Mouse (Mus musculus): ENCODE results near the gene Rab8b. TPM values are rescaled to one million over a fixed set of nuclear protein-coding genes. Genes with fewer than 3 reads are reported as not detected.
"Not testable (repeated sequence)": the region's sequence is repeated elsewhere in the genome, so short reads cannot be mapped to it uniquely, and the experiment has no call there.

Gene Rab8b
- polyA plus RNA-seq, 2 experiments from 2014 or later = 157 to 180 TPM

DNA sequence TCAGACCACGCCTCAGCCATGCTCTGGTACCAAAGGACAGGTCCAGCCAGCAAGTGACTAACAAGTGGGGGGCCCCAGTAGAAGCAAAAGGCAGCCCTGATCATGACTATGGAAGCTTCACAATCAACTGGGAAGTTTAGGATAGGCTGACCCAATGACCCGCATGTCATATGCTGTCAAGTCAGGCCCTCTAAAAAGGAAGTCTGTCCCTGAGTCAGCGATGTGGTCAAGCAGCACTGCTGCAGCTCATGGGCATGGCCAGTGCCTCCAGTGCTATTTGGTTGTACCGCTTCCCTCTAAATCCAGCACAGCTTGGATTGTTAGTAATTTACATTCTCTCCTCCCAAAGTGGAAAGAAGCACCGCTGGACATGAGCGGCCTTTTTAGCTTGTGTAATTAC is 32.7 kb downstream of the Rab8b start:
- no peak for ATAC-seq

DNA sequence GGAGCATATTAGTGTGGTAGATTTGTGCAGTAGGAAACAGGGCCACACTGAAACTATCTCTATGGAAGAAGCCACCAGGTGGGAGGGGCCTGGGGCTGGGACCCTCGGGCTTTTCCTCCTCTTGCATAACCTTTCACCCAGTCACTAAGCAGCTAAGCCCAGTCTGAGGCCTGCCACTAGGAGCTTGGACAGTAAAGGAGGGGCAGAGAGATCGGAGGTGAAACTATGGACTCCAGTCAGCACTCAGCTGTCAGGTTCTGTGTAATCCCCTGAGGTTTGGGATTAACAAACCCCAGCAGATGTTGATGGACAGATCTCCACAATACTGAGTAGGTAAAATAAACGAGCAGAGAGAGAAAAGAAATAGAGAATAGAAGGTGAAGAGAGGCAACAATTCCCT is 33.1 kb downstream of the Rab8b start:
- ATAC-seq = no peak

DNA sequence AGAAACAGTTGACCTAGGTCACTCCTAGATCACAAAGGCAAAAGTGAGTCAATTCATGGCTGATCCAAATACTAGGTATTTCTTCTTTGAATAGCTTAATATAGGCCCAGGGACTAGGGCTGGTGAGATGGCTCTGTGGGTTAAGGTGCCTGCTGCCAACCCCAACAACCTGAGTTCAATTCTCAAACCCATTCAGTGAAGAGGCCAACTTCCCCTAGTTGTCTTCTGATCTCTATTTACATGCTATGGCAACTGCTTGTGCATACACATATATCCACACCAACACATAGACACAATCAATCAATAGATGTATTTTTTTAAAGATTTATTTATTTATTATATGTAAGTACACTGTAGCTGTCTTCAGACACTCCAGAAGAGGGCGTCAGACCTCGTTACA is 34.9 kb downstream of the Rab8b start:
- no peak for ATAC-seq

DNA sequence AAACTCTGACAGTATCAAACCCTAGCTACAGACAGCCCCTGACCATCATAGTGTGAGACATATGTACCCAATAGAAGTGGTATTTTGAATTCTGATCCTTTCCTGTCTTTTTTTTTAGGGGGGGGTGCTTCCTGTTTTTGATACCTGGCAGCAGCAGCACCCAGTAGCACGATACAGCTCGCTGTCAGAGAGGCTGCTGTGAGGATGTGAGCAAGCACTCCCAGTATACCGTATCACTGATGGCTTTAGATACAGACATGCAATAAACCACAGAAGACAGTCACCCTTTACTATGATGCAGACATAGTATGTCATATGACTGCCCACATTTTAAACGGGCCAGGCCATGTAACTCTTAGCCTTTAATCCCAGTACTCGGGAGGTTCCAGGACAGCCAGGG is 36.0 kb downstream of the Rab8b start:
- ATAC-seq = peak; percentile 83

DNA sequence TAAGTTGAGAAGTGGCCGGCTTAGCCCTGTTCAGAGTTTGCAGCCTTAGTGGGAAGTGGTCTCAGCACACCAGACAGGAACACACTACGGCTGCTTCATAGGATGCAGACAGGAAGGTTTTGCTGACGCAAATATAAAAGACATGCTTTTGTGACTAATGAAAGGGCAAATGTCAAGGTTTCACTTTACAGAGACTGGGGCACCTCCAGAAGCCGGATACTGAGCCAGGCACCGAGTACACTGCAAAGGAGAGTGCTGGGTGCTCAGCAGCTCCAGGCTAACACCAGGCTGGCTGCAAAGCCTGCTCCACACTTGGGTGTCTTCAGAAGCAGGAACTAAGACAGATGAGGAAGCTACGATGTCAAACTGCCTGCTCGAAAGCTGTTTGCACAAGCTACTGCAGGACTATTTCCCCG is 37.1 kb downstream of the Rab8b start:
- peak; percentile 76 for ATAC-seq

DNA sequence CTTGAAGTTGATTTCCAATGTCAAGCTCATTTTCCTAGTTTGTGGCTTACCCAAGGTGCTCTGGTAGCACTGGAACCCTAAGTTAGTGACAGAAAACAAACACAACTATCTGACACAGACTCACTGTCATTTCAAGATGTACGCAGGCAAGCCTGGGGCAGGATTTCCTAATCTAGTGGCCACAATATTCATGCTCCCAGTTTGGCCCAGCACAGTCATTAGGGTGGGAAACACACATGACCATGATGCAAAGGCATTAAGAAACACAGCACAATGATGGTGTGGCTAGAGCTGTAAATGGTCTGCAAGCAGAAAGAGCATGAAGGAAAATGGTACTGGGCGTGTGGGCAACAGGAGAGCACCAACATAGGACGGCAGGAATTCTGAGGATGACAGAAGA is 37.6 kb downstream of the Rab8b start:
- ATAC-seq = no peak

DNA sequence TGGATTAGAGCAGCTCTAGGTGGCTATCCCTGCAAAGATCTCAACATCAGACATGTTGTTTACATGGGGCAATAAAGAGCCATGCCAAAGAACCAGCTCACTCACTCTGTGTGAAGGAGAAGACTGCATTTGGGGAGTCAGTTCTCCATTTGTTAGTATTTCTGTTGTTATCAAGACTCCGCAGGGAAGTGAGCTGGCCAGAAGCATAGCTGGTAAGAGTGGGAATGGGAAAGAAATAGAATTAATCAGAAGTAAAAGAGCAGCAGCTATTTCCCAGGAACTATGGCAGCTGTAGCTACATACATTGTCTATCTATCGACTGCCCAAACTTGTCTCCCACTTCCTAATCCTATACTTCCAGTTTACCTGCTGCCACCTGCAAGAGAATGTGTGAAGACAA is 38.7 kb downstream of the Rab8b start:
- no peak for ATAC-seq

DNA sequence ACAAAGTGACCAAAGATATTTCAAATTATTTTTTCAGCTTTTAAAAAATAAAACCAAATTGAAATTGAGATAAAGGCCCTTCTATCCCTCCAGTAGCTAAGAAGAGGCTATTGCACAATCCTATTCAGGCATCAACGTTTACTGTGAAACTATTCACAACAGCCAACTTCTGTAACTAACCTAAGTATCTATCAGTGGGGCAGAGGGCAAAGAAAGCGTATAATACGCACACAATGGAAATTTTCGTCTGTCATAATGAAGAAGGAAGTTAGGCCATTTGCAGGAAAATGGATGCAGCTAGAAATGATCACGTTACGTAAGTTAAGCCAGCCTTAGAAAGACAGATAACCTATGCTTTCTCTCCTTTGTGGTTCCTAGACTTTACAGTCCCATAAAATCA is 40.0 kb downstream of the Rab8b start:
- no peak for ATAC-seq

DNA sequence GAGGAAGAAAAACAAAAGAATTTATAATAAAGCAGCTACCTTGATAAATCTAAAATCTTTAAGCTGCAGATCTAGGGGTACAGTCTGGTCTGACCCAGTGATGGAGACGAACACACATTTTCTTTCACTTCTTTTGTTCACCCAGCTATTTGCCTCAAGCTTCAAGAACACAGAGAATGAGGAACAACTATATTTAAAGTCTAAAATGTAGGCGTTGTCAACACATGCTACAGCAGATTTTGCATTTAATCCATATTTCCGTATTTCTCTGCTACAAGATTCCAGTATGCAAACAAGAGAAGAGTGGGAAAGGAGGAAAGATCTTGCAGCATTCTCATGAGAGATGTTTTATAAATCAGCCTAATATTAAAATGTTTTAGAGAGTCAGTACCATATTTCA is 40.6 kb downstream of the Rab8b start:
- ATAC-seq = no peak

DNA sequence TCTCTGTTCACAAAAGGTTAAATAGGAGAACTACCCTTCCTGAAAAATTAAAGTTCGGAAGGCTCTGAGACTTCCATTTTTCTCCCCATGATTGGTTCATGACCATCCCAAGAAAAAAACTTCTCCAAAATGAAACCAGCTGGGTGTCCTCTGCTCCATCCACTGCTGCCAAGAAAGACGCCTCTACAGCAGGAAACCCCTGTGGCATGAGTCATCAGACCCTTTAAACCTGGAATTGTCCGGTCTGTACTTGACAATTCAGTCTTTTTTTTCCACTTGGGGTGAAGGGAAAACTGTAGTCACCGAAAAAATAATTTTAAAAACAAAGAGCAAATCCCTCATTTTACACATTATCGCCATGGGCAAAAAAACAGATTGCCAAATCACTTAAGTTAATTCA is 42.9 kb downstream of the Rab8b start:
- no peak for ATAC-seq

DNA sequence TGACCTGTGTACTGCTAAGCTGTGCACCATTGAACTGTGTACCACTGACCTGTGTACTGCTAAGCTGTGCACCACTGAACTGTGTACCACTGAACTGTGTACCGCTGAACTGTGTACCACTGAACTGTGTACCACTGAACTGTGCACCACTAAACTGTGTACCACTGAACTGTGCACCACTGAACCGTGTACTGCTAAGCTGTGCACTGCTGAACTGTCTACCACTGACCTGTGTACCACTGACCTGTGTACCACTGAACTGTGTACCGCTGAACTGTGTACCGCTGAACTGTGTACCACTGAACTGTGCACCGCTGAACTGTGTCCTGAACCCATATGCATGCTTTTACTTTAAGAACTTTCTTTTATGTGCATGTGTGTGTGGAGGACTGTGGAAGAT is 45.2 kb downstream of the Rab8b start:
- no peak for ATAC-seq

DNA sequence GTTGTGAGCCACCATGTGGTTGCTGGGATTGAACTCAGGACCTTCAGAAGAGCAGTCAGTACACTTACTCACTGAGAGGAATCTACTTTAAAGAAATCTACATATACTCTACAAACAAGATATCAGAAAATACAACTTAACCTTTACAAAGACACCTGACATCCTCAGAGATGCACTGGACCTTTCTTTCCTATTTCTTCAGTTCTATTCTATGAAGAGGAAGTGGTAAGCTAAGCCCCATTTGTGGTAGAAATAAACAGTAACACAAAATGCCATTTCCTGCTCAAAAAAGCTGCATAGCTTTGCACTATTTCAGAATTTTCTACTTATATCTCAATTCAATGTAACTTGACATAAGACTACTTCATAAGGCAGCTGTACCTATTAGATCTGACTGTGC is 46.0 kb downstream of the Rab8b start:
- ATAC-seq = peak; percentile 90

DNA sequence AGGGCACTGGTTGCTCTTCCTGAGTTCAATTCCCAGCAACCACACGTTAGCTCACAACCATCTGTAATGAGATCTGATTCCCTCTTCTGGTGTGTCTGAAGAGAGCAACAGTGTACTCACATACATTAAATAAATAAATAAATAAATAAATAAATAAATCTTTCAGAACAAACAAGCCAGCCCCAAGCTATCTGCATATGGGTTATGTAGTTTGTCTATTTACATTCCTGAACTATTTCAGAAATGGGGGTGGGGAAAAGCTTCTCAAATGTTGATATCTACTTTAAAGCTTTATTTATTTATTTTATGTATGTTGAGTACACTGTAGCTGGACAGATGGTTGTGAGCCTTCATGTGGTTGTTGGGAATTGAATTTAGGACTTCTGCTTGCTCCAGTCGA is 46.5 kb downstream of the Rab8b start:
- not testable (repeated sequence) for ATAC-seq

DNA sequence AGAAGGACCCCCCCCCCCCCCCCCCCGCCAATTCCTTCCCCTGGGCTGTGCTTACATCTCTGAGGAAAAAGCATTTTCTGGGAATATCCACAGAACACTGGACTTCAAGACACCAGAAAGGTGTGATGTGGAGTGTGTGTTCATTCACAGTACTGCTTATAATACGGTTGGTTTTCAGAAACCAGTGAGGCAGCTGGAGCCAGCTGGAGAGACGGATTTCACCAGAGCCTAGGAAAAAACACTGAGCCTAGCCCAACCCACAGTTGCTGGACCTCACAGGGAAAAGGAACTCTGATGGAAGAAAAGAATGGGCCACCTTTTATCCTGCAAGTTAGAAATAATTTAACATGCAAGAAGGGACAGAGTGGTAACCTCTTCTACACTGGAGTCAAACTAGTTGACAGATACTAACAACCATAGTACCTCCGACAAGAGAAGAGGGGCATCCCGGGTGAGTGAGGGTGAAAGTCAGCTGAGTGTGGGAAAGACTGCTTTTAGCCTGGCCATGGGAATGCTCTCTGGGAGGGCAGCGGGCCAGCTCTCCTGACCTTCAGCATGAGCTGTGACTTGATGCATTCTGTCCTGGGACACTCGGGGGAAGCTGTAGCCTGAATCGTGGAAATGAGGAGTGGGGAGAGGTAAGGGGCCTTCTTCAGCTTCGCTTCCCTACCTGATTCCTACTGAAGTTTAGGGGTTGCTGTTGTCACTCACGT is 47.3 kb downstream of the Rab8b start:
- no peak for ATAC-seq

DNA sequence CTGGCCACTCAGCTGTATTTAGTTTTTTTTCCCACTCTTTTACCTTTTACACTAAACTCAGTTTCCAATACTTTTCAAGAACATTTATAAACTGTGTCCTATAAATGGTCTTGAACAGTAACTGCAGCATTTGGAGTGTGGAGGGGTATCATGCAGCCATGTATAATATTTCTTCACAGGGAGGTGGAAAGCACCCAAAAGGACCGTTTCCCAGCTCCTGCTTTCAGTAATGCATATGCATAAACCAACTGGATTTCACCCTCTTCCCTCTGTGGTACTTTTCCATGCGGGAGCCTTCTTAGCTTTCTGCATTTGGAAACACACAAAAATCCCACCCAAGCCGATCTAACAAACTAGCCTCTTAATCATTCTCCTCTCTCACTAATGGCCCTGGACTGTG is 54.8 kb downstream of the Rab8b start:
- no peak for ATAC-seq

DNA sequence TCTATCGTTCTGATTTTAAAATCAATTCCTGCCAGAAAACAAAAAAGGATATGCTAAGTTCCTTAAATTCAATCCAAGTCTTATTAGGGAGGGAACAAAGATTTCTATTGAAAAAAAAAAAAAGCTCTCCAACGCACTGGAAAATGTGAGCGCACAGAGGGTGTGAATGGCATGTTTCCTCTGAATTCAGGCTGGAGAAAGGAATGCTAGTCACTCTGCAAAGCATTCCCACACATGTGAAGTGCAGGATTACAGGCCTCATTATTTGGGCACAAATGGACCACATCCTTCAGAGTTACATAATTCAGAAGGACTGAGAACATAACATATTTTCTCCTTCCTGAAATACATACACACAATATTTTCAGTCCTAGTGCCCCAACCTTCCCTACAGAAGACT is 56.0 kb downstream of the Rab8b start:
- ATAC-seq = no peak

DNA sequence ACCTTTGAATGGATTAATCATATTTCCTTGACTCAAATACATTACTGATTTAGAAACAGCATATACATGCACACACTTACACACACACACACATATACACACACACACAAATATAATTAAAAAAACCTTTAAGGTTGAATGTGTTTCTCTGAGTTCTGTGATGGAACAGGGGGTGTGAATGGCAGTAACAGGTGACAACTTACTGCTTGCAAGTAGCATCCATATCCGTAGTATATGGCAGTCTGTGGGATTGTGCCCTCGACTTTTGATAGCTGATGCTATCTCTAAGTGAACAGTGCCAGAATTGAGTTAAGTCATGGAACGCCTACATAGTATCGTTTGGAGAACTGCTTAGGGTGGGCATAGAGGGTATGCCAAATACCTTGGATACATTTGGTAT is 57.3 kb downstream of the Rab8b start:
- no peak for ATAC-seq

DNA sequence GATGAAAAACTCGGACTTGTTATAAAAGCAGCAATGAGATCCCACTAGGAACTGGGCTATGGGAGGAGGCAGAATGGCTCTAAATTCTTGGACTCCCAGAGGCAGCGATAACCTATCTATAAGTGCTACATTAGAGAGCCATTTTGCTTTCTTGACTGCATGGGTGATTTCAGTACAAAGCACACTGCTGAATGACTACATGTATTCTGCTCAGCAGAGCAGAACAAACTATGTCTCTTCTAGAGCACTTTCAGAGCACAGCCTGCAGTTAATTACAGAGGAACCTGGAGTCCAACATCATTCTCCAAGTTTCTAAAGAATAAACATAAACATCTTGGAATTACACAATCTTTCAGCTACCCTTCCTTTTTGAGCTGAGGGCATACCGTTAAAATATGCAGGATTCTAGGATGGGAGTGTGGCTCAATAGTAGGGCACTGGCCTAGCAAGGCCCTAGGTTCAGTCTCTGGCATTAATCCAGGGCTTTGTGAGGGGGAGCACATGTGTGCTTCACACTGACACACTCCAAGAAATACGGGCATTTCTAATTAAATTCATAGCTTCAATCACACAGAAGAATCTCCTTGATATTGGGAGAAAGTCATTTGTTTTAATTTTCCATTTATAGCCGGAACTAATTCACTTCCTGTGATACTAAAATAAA is 58.3 kb downstream of the Rab8b start:
- no peak for ATAC-seq

DNA sequence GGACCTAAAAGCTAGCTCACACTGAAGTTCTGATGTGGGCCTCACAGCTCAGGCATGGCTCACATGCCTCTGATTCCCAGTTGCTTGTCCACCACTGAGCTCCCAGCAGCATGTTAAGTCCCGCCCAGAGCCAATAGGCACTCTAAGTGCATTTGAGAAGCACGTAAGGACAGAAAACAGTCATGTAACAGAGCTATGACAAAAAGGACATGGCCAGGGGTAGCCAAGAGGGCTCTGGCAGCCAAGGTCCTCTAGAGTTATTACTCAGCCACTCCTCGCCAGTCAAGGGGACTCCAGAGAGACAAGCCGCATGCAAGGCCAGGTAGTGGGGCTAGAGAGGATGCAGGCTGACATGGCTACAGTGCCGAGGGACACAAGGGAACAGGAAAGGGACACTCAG is 60.0 kb downstream of the Rab8b start:
- ATAC-seq = no peak

DNA sequence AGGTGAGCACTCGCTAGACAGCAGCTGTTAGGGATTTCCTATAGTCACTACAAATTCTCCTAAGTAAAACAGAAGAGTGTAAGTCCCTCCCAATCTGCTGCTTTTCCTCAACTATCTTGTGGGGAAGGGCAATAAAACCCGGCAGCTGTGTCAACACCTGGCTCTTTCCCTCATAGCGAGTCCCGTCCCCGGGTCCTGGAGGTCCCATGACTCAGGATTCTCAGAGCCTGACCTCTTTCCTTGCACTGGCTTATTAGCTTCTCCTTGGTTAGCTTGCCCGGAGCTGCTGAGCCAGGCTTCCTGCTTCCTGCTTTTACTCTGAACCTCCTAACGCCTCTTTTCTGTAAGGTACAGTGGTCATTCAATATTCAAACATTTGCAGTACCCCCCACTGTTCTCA is 63.6 kb downstream of the Rab8b start:
- ATAC-seq = no peak

DNA sequence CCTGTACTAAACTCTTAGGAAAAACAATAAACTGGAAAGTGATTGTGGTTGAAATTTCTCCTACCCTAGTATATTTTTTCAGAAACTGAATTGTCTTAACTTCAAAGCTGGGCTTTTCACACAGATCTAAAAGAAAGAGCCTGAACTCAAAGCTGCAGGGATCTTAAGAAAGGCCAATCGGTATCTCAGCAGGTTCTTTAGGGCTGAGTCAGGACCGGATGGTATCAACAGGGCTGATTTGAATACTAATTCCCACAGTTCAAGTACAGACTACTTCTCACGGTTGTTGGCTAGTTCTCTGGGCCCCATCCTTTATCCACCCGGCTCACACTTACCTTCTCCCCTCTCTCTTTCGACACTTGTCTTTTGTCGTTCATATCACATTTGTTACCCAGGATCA is 66.9 kb downstream of the Rab8b start:
- ATAC-seq = no peak

DNA sequence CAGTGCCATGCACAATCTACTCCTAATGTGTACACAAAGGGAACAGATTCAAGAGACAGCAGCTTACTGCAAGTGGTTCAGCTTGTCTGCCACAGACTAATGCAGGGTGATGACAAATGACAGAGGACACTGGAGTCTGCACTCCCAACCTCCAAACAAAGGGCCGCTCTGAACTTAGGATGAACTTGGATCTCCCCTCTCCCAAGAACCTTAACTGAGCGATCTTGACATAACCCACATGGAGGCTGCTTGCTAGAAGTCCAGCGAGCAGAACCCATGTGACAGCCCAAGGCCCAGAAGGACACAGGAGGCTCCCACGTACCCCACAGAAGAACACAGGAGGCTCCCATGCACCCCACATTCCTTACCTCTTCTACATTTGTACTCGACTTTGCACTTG is 68.5 kb downstream of the Rab8b start:
- ATAC-seq = no peak

DNA sequence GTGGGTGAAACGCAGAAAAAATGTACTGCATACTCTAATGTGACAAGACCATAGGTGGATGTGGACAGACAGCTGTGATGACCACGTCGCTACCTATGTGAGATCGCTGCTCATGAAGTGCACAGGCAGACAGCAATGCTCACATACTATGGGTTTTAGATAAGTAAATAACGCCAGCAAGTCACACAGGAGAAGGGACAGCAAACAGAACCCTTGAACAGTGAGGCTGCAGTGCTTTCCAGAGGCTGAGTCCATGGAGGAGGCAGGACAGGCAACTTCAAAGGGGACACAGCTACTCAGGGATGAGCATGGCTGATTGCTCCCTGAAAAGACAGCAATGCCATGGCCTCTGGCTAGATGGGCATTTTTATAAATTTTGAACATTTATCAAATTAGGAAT is 72.7 kb downstream of the Rab8b start:
- ATAC-seq = no peak

DNA sequence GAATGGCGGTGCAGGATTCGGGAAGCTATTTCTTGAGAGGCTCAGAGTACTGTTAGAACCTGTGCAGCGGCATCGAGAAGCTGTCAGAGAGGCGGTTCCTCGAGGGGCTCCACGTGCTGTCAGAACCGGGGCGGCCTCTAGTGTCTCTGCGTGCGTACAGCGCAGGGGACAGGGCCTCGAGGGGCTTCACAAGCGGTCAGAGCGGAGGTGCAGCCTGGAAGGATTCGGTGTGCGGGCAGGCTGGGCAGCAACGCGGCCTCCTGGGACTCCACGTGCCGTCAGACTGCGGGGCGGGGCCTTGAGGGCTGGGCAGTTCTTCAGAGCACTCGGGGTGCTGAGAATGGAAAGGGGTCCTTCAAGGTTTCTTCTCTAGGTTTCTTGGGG is 84.4 kb downstream of the Rab8b start:
- ATAC-seq = peak; percentile 28
